Mouse (Mus musculus) brain, embryonic 14.5 days (tissue): Measurements from ENCODE around the gene Dennd6b.

Experiments
- CTCF ChIP-seq: fragments of 200-500 bp; IDR thresholded peaks from 2 replicates; pipeline ENCODE4 v1.5.1; 2012; ENCODE audit warnings: inconsistent platforms, mild to moderate bottlenecking, moderate library complexity, borderline replicate concordance; ENCODE audit not compliant: insufficient read depth, insufficient read length; ENCODE audit errors: extremely low read depth
- POLR2A ChIP-seq: fragments of 200-500 bp; IDR thresholded peaks from 2 replicates; pipeline ENCODE4 v1.6.1; 2012; ENCODE audit warnings: mild to moderate bottlenecking, inconsistent platforms, borderline replicate concordance; ENCODE audit not compliant: poor library complexity, insufficient read depth, insufficient read length, severe bottlenecking; ENCODE audit errors: extremely low read depth

GRCm38 (mm10) chr15:89181561-89182270 is 14.6 kb downstream of the Dennd6b start:
- TF ChIP-seq POLR2A (no peak), CTCF (0 out of 2 replicates have a peak, but pooled peaks have one; percentile 6)
